Mouse (Mus musculus) 3T3-L1 (cell line): ENCODE measurements around the gene Kcns1.

Source experiments
- DNase-seq: peaks from one replicate; pipeline ENCODE4 v3.0.0-alpha.2; 2015; ENCODE audit warnings: low read depth, low spot score

Gene Kcns1

DNA sequence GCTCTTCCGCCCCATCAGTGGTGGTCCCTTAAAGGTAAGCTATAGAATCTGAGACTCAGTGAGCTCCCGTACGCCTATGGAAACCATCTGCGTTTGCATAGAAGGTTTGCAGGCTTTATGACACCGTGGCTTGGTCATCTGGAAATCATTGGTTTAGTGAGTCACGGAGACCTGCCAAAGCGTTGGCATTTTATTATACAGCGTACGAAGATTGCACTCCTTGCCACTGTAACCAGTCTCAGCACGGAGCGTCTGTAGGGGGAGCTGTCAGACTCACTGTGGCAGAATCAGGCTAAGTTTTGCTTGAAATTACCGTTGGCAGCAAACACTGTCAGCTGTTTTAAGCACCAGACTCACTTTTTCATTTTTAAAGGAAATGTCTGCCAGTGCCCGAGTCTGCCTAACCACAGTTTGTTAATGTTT, 44.4 kb downstream of the Kcns1 start:
- peak; percentile 53 for DNase-seq

GRCm38 (mm10) chr2:164123169-164123766, 47.6 kb downstream of the Kcns1 start:
- no peak for DNase-seq

DNA sequence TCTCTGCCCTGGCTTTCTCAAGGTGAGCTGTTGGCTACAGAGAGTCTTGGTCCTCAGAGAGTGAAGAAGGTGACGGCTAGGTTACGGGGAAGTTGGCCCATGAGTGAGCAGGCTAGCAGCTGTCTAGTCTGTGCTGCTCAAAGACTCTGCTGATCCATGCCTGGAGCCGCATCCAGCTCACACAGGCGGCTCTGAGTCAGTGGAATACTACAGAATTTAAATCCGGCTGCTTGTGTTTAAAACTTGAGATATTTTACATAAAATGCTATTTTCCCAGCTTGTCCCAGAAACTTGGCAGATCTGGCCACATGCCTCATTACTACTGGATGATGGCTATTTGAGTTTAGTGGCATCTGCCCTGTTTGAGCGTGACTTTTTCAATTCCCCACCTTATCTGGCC, 51.4 kb downstream of the Kcns1 start:
- DNase-seq = no peak

DNA sequence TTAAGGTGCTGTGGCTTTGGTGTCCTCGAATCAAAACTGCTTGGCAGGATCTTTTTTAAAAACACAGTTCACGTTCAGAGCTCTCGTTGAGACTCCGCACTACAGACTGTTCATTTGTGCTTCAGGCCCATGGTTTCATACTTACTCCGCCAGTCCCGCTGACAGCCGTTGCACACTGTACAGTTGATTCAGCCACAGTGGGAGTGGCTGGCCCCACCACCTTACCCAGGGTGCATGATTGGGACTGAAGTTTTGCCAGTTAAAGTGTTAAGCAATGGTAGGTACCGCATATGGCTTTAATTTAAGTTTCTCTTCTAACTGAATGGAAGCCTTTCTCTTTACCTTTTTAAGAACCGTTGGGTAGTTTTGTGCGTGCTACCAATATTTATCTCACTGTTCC, 55.4 kb downstream of the Kcns1 start:
- DNase-seq = no peak

GRCm38 (mm10) chr2:164114051-164114450, 56.9 kb downstream of the Kcns1 start:
- DNase-seq = no peak
